Mouse (Mus musculus) heart, adult 2 months (tissue): ENCODE data around the gene D5Ertd579e. TPM values are rescaled to one million over a fixed set of nuclear protein-coding genes. Genes with fewer than 3 reads are reported as not detected.

Experiments
- DNase-seq, 2 experiments: peaks; one replicate each; pipeline ENCODE4 v3.0.0; 2021
- H3K27ac ChIP-seq: fragments of 200-600 bp; 2 replicates; pipeline ENCODE4 v1.8.1; 2022
- H3K27me3 ChIP-seq: fragments of 200-500 bp; 2 replicates; pipeline ENCODE4 v1.6.1; 2012; ENCODE audit warnings: mild to moderate bottlenecking, low read length, inconsistent platforms, mixed read lengths; ENCODE audit not compliant: control insufficient read depth, insufficient read depth
- H3K36me3 ChIP-seq: fragments of 200-500 bp; 2 replicates; pipeline ENCODE4 v1.6.1; 2012; ENCODE audit warnings: low read length, inconsistent platforms; ENCODE audit not compliant: control insufficient read depth, insufficient read depth
- H3K4me1 ChIP-seq: fragments of 200-500 bp; 2 replicates; pipeline ENCODE4 v1.6.1; 2011; ENCODE audit warnings: low read length; ENCODE audit not compliant: control insufficient read depth, insufficient read depth
- H3K4me3 ChIP-seq: fragments of 200-600 bp; 2 replicates; pipeline ENCODE4 v1.8.1; 2022
- H3K79me2 ChIP-seq: fragments of 200-500 bp; replicated peaks from 2 replicates; pipeline ENCODE4 v1.6.1; 2012; ENCODE audit warnings: mild to moderate bottlenecking, inconsistent platforms, low read length, moderate library complexity, mixed read lengths; ENCODE audit not compliant: control insufficient read depth, insufficient read depth
- H3K9ac ChIP-seq: fragments of 200-500 bp; 2 replicates; pipeline ENCODE4 v1.6.1; 2012; ENCODE audit warnings: low read depth, mild to moderate bottlenecking, control low read depth, inconsistent platforms, low read length, mixed read lengths
- CTCF ChIP-seq: fragments of 200-600 bp; IDR thresholded peaks from 2 replicates; pipeline ENCODE4 v1.8.1; 2022; ENCODE audit warnings: antibody characterized with exemption, mild to moderate bottlenecking, moderate library complexity
- EP300 ChIP-seq: fragments of 200-500 bp; IDR thresholded peaks from 2 replicates; pipeline ENCODE4 v1.6.1; 2011; ENCODE audit warnings: low read depth, low read length, control low read depth; ENCODE audit not compliant: insufficient read depth
- POLR2A ChIP-seq: fragments of 200-500 bp; IDR thresholded peaks from 2 replicates; pipeline ENCODE4 v1.6.1; 2011; ENCODE audit warnings: mild to moderate bottlenecking, low read depth, low read length, control low read depth; ENCODE audit not compliant: insufficient read depth
- WGBS: fragments of 180-500 bp; shearing (Covaris S2); methylation state at CpG from one replicate; pipeline ENCODE4 v1.1.7; 2018; 5-methylcytosine and 5-hydroxymethylcytosine counted together
- intact Hi-C: fragments of 180-260 bp; cut with DNase I; formaldehyde crosslinking; loops from one replicate; pipeline ENCODE4 v1.15.1; 2025
- polyA plus RNA-seq: library from polyadenylated mRNA; depleted of rRNA; stranded (reverse); fragments of >200 nt; gene quantifications from 2 replicates; pipeline ENCODE4 v1.2.3, GENCODE M21; 2012
- total RNA-seq, 2 experiments: library from RNA; stranded (reverse); gene quantifications; 2 replicates each; pipeline ENCODE4 v1.2.3; 2021

D5Ertd579e gene
- total and polyA plus RNA-seq, 3 experiments, result 22.5 to 104 (median 81.8) TPM

- intact Hi-C loops, result no loop called here
- no peak for DNase-seq
- Histone ChIP-seq H3K36me3 (peaks cover 8% of the 10 kb centered on the region), H3K79me2 (no peaks in the 10 kb centered on the region; the same call in 1 of the 2 replicates), H3K4me1 (peaks cover 13% of the 10 kb centered on the region), H3K27me3 (no peaks in the 10 kb centered on the region), H3K27ac (no peak overlapping the region), H3K4me3 (no peak overlapping the region), H3K9ac (no peak overlapping the region)
- no peak for TF ChIP-seq CTCF
- no peak for TF ChIP-seq EP300
- TF ChIP-seq POLR2A, result no peak
- 70% methylated on average over 5 of the region's 5 CpGs for WGBS
These were observed 70.2 kb downstream of the D5Ertd579e start for GRCm38 (mm10) chr5:36625612-36626011.

- no peak for DNase-seq
- intact Hi-C loops, result no loop called here
- 89% methylated on average over 5 of the region's 5 CpGs for WGBS
- no peaks in the 10 kb centered on the region for H3K27me3 ChIP-seq
- peaks cover 19% of the 10 kb centered on the region for H3K4me1 ChIP-seq
- TF ChIP-seq EP300 (no peak), POLR2A (no peak), CTCF (no peak)
- no peak overlapping the region for H3K9ac ChIP-seq
- peaks cover 8% of the 10 kb centered on the region for H3K36me3 ChIP-seq
- no peak overlapping the region for H3K4me3 ChIP-seq
- H3K27ac ChIP-seq, result no peak overlapping the region
- peaks cover 2% of the 10 kb centered on the region; the same call in 1 of the 2 replicates for H3K79me2 ChIP-seq
These were observed 72.2 kb downstream of the D5Ertd579e start for GRCm38 (mm10) chr5:36623670-36624069.

- 38% methylated on average over 5 of the region's 5 CpGs for WGBS
- Histone ChIP-seq H3K27ac (peak overlapping the region; percentile 94), H3K4me3 (peak overlapping the region; percentile 6; the same call in 1 of the 2 replicates), H3K79me2 (peaks cover 2% of the 10 kb centered on the region; the same call in 1 of the 2 replicates), H3K27me3 (no peaks in the 10 kb centered on the region), H3K4me1 (peaks cover 19% of the 10 kb centered on the region), H3K36me3 (peaks cover 12% of the 10 kb centered on the region), H3K9ac (peak overlapping the region; percentile 41)
- 0 out of 2 replicates have a peak, but pooled peaks have one; percentile 31 for TF ChIP-seq EP300
- TF ChIP-seq POLR2A, result no peak
- intact Hi-C loops, result no loop called here
- peak in 1 of 2 experiments; percentile 45 for DNase-seq
These were observed 74.8 kb downstream of the D5Ertd579e start for GRCm38 (mm10) chr5:36621058-36621449.

GRCm38 (mm10) chr5:36620409-36621057 is 75.3 kb downstream of the D5Ertd579e start:
- WGBS, result 23% methylated on average over 8 of the region's 8 CpGs
- no peak for TF ChIP-seq EP300
- no peak for TF ChIP-seq POLR2A
- peak overlapping the region; percentile 6; the same call in 1 of the 2 replicates for H3K4me3 ChIP-seq
- peak overlapping the region; percentile 94 for H3K27ac ChIP-seq
- H3K27me3 ChIP-seq, result no peaks in the 10 kb centered on the region
- H3K4me1 ChIP-seq, result peaks cover 19% of the 10 kb centered on the region
- DNase-seq, result peak in 1 of 2 experiments; percentile 48
- peaks cover 2% of the 10 kb centered on the region; the same call in 1 of the 2 replicates for H3K79me2 ChIP-seq
- H3K9ac ChIP-seq, result peak overlapping the region; percentile 65
- intact Hi-C loops, result no loop called here
- peaks cover 12% of the 10 kb centered on the region for H3K36me3 ChIP-seq

- intact Hi-C loops, result no loop called here
- H3K27me3 ChIP-seq, result no peaks in the 10 kb centered on the region
- H3K36me3 ChIP-seq, result peaks cover 12% of the 10 kb centered on the region
- TF ChIP-seq EP300 (no peak), POLR2A (no peak), CTCF (no peak)
- H3K4me1 ChIP-seq, result peaks cover 16% of the 10 kb centered on the region
- H3K9ac ChIP-seq, result no peak overlapping the region
- WGBS, result 77% methylated on average over 5 of the region's 5 CpGs
- H3K4me3 ChIP-seq, result no peak overlapping the region
- H3K27ac ChIP-seq, result no peak overlapping the region; the same call in 1 of the 2 replicates
- H3K79me2 ChIP-seq, result peaks cover 2% of the 10 kb centered on the region; the same call in 1 of the 2 replicates
- no peak for DNase-seq
These were observed 76.9 kb downstream of the D5Ertd579e start for GRCm38 (mm10) chr5:36618890-36619289.

GRCm38 (mm10) chr5:36618356-36618755 is 77.5 kb downstream of the D5Ertd579e start:
- Histone ChIP-seq H3K36me3 (peaks cover 12% of the 10 kb centered on the region), H3K27ac (no peak overlapping the region), H3K27me3 (no peaks in the 10 kb centered on the region), H3K9ac (no peak overlapping the region), H3K4me1 (peaks cover 12% of the 10 kb centered on the region), H3K4me3 (no peak overlapping the region), H3K79me2 (peaks cover 2% of the 10 kb centered on the region; the same call in 1 of the 2 replicates)
- DNase-seq, result no peak
- TF ChIP-seq POLR2A, result no peak
- TF ChIP-seq CTCF, result no peak
- no peak for TF ChIP-seq EP300
- 32% methylated on average over 4 of the region's 4 CpGs for WGBS
- intact Hi-C loops, result no loop called here
